Mouse (Mus musculus): ENCODE data around the gene Tdrkh.

- TF ChIP-seq CTCF (IDR thresholded peaks at IDR 0.05; ENCODE audit: borderline replicate concordance, extremely low read depth, insufficient read depth, insufficient read length): peak; percentile 15; the same call in 1 of the 2 replicates
- peak; percentile 91 for TF ChIP-seq POLR2A (IDR thresholded peaks at IDR 0.05; ENCODE audit: borderline replicate concordance, extremely low read depth, insufficient read depth, insufficient read length, poor library complexity, severe bottlenecking)
Measured at GRCm38 (mm10) chr3:94413031-94413679, at the start of gene Tdrkh.
